Mouse (Mus musculus) MEL (cell line): ENCODE results near the gene Ms4a4a. TPM values are rescaled to one million over a fixed set of nuclear protein-coding genes. Genes with fewer than 3 reads are reported as not detected.

Experiments
- DNase-seq: peaks from one replicate; pipeline ENCODE4 v3.0.0; 2011; ENCODE audit warnings: low read depth, low spot score
- H3K27ac ChIP-seq: 2 replicates; pipeline ENCODE4 v1.5.1; 2012; ENCODE audit warnings: low read depth, mild to moderate bottlenecking, control low read depth, low read length, moderate library complexity; ENCODE audit not compliant: control insufficient read depth
- H3K27me3 ChIP-seq, 2 experiments: fragments of 150-350 bp in 1 of 2; sonication (generic) in 1 of 2; 2 replicates each; pipeline ENCODE4 v1.6.1; 2012; ENCODE audit warnings: low read length in 2 of 2, mild to moderate bottlenecking in 2 of 2, improper control_type of control experiment in 1 of 2, moderate library complexity in 1 of 2; ENCODE audit not compliant: insufficient read depth in 2 of 2, control insufficient read depth in 1 of 2
- H3K36me3 ChIP-seq, 2 experiments: 2 replicates each; pipeline ENCODE4 v1.6.1; 2012 to 2014; ENCODE audit warnings: low read length in 2 of 2, improper control_type of control experiment in 1 of 2, inconsistent platforms in 1 of 2, mild to moderate bottlenecking in 1 of 2; ENCODE audit not compliant: insufficient read depth in 2 of 2, control insufficient read depth in 1 of 2
- H3K4me1 ChIP-seq, 2 experiments: fragments of 150-350 bp in 1 of 2; sonication (generic) in 1 of 2; 2 replicates each; pipeline ENCODE4 v1.6.1; 2012; ENCODE audit warnings: low read length in 2 of 2, improper control_type of control experiment in 1 of 2, mild to moderate bottlenecking in 1 of 2; ENCODE audit not compliant: insufficient read depth in 2 of 2, control insufficient read depth in 1 of 2
- H3K4me3 ChIP-seq, 2 experiments: fragments of 150-350 bp in 1 of 2; sonication (generic) in 1 of 2; 2 replicates each; pipeline ENCODE4 v1.5.1; 2012; ENCODE audit warnings: low read depth in 2 of 2, low read length in 2 of 2, mild to moderate bottlenecking in 2 of 2, moderate library complexity in 2 of 2, control low read depth in 1 of 2, improper control_type of control experiment in 1 of 2; ENCODE audit not compliant: control insufficient read depth in 1 of 2, insufficient read depth in 1 of 2
- H3K79me2 ChIP-seq: 2 replicates; pipeline ENCODE4 v1.6.1; 2012; ENCODE audit warnings: mild to moderate bottlenecking, low read length, moderate library complexity; ENCODE audit not compliant: control insufficient read depth, poor library complexity, insufficient read depth
- H3K9ac ChIP-seq: 2 replicates; pipeline ENCODE4 v1.6.1; 2012; ENCODE audit warnings: low read depth, mild to moderate bottlenecking, control low read depth, low read length, moderate library complexity; ENCODE audit not compliant: control insufficient read depth, poor library complexity, severe bottlenecking
- H3K9me3 ChIP-seq: fragments of 150-350 bp; sonication (generic); replicated peaks from 2 replicates; pipeline ENCODE4 v1.6.1; 2012; ENCODE audit warnings: mild to moderate bottlenecking, low read length, improper control_type of control experiment, moderate library complexity; ENCODE audit not compliant: insufficient read depth
- CHD1 ChIP-seq: IDR thresholded peaks from 2 replicates; pipeline ENCODE4 v1.6.1; 2012; ENCODE audit warnings: low read depth, mild to moderate bottlenecking, inconsistent platforms, low read length, improper control_type of control experiment
- CHD2 ChIP-seq: IDR thresholded peaks from 2 replicates; pipeline ENCODE4 v1.6.1; 2011; ENCODE audit warnings: low read length, improper control_type of control experiment
- CTCF ChIP-seq, 3 experiments: IDR thresholded peaks in 2 of 3; conservative IDR thresholded peaks in 1 of 3; 2 replicates each; pipeline ENCODE4 v1.5.1; 2011 to 2012; ENCODE audit warnings: low read length in 3 of 3, low read depth in 2 of 3, mild to moderate bottlenecking in 2 of 3, improper control_type of control experiment in 1 of 3, inconsistent platforms in 1 of 3, mixed read lengths in 1 of 3, moderate library complexity in 1 of 3; ENCODE audit not compliant: control insufficient read depth in 1 of 3, insufficient read depth in 1 of 3, poor library complexity in 1 of 3, severe bottlenecking in 1 of 3
- E2F4 ChIP-seq: IDR thresholded peaks from 2 replicates; pipeline ENCODE4 v1.6.1; 2011; ENCODE audit warnings: low read depth, low read length, improper control_type of control experiment, borderline replicate concordance
- ELF1 ChIP-seq: IDR thresholded peaks from 2 replicates; pipeline ENCODE4 v1.6.1; 2014; ENCODE audit warnings: low read depth, mild to moderate bottlenecking, inconsistent platforms, low read length, improper control_type of control experiment, moderate library complexity
- EP300 ChIP-seq, 2 experiments: IDR thresholded peaks; 2 replicates each; pipeline ENCODE4 v1.6.1; 2011; ENCODE audit warnings: improper control_type of control experiment in 2 of 2, low read length in 2 of 2, low read depth in 1 of 2, mild to moderate bottlenecking in 1 of 2
- ETS1 ChIP-seq: IDR thresholded peaks from 2 replicates; pipeline ENCODE4 v1.6.1; 2012; ENCODE audit warnings: low read depth, mild to moderate bottlenecking, inconsistent platforms, low read length, improper control_type of control experiment, moderate library complexity
- GABPA ChIP-seq: IDR thresholded peaks from 2 replicates; pipeline ENCODE4 v1.6.1; 2012; ENCODE audit warnings: low read depth, mild to moderate bottlenecking, inconsistent platforms, low read length, improper control_type of control experiment, moderate library complexity
- HCFC1 ChIP-seq: IDR thresholded peaks from 2 replicates; pipeline ENCODE4 v1.6.1; 2012; ENCODE audit warnings: low read depth, mild to moderate bottlenecking, inconsistent platforms, low read length, improper control_type of control experiment, moderate library complexity
- JUND ChIP-seq: IDR thresholded peaks from 2 replicates; pipeline ENCODE4 v1.6.1; 2011; ENCODE audit warnings: low read depth, mild to moderate bottlenecking, improper control_type of control experiment, low read length
- MAX ChIP-seq: IDR thresholded peaks from 2 replicates; pipeline ENCODE4 v1.6.1; 2011; ENCODE audit warnings: low read length, improper control_type of control experiment
- MAZ ChIP-seq: IDR thresholded peaks from 2 replicates; pipeline ENCODE4 v1.6.1; 2012; ENCODE audit warnings: low read depth, mild to moderate bottlenecking, inconsistent platforms, low read length, improper control_type of control experiment
- MEF2A ChIP-seq: IDR thresholded peaks from 2 replicates; pipeline ENCODE4 v1.6.1; 2014; ENCODE audit warnings: low read depth, mild to moderate bottlenecking, inconsistent platforms, low read length, improper control_type of control experiment; ENCODE audit not compliant: poor library complexity, insufficient replicate concordance, severe bottlenecking; ENCODE audit errors: extremely low read depth
- MXI1 ChIP-seq: IDR thresholded peaks from 2 replicates; pipeline ENCODE4 v1.6.1; 2011; ENCODE audit warnings: mild to moderate bottlenecking, low read depth, low read length, improper control_type of control experiment
- MYB ChIP-seq: IDR thresholded peaks from 2 replicates; pipeline ENCODE4 v1.6.1; 2011; ENCODE audit warnings: mild to moderate bottlenecking, low read depth, low read length, improper control_type of control experiment
- NELFE ChIP-seq: IDR thresholded peaks from 2 replicates; pipeline ENCODE4 v1.6.1; 2011; ENCODE audit warnings: low read depth, low read length, improper control_type of control experiment
- NRF1 ChIP-seq: IDR thresholded peaks from 2 replicates; pipeline ENCODE4 v1.6.1; 2014; ENCODE audit warnings: low read depth, mild to moderate bottlenecking, inconsistent platforms, low read length, improper control_type of control experiment, moderate library complexity; ENCODE audit not compliant: poor library complexity, insufficient read depth, severe bottlenecking
- POLR2A ChIP-seq, 2 experiments: IDR thresholded peaks; 2 replicates each; pipeline ENCODE4 v1.6.1; 2011 to 2012; ENCODE audit warnings: low read length in 2 of 2, mild to moderate bottlenecking in 2 of 2, control low read depth in 1 of 2, improper control_type of control experiment in 1 of 2, low read depth in 1 of 2, moderate library complexity in 1 of 2; ENCODE audit not compliant: control insufficient read depth in 1 of 2, insufficient read depth in 1 of 2, poor library complexity in 1 of 2
- RCOR1 ChIP-seq: IDR thresholded peaks from 2 replicates; pipeline ENCODE4 v1.6.1; 2012; ENCODE audit warnings: low read depth, mild to moderate bottlenecking, inconsistent platforms, low read length, improper control_type of control experiment
- SIN3A ChIP-seq: IDR thresholded peaks from 2 replicates; pipeline ENCODE4 v1.6.1; 2012; ENCODE audit warnings: low read length, improper control_type of control experiment, inconsistent platforms
- SMC3 ChIP-seq: IDR thresholded peaks from 2 replicates; pipeline ENCODE4 v1.6.1; 2011; ENCODE audit warnings: low read depth, low read length, improper control_type of control experiment
- TAL1 ChIP-seq: IDR thresholded peaks from 2 replicates; pipeline ENCODE4 v1.6.1; 2012; ENCODE audit warnings: mild to moderate bottlenecking, inconsistent platforms, low read length, moderate library complexity, mixed read lengths
- TBP ChIP-seq: IDR thresholded peaks from 2 replicates; pipeline ENCODE4 v1.8.0; 2011; ENCODE audit warnings: low read depth, low read length, improper control_type of control experiment
- TCF12 ChIP-seq: IDR thresholded peaks from 2 replicates; pipeline ENCODE4 v1.6.1; 2014; ENCODE audit warnings: low read depth, mild to moderate bottlenecking, inconsistent platforms, low read length, improper control_type of control experiment, moderate library complexity
- USF2 ChIP-seq, 2 experiments: IDR thresholded peaks; 2 replicates each; pipeline ENCODE4 v1.6.1; 2011 to 2012; ENCODE audit warnings: improper control_type of control experiment in 2 of 2, low read length in 2 of 2, borderline replicate concordance in 1 of 2, inconsistent platforms in 1 of 2, low read depth in 1 of 2, mild to moderate bottlenecking in 1 of 2; ENCODE audit not compliant: insufficient read depth in 1 of 2
- ZC3H11A ChIP-seq: IDR thresholded peaks from 2 replicates; pipeline ENCODE4 v1.6.1; 2012; ENCODE audit warnings: low read depth, mild to moderate bottlenecking, inconsistent platforms, low read length, improper control_type of control experiment
- ZKSCAN1 ChIP-seq: IDR thresholded peaks from 2 replicates; pipeline ENCODE4 v1.6.1; 2012; ENCODE audit warnings: low read depth, mild to moderate bottlenecking, inconsistent platforms, low read length, improper control_type of control experiment, moderate library complexity
- ZMIZ1 ChIP-seq: IDR thresholded peaks from 2 replicates; pipeline ENCODE4 v1.6.1; 2012; ENCODE audit warnings: low read depth, mild to moderate bottlenecking, inconsistent platforms, low read length, improper control_type of control experiment, moderate library complexity
- polyA plus RNA-seq, 2 experiments: library from polyadenylated mRNA; stranded (reverse) in 1 of 2; unstranded in 1 of 2; fragments of >175 nt in 1 of 2; fragments of >200 nt in 1 of 2; gene quantifications; 2 replicates each; pipeline versions ENCODE4 v1.2.1 to v1.2.4; 2012; ENCODE audit warnings: low replicate concordance in 2 of 2, low read depth in 1 of 2; ENCODE audit not compliant: insufficient read length in 2 of 2, insufficient read depth in 1 of 2, missing spikeins in 1 of 2
- total RNA-seq: library from RNA; depleted of rRNA; stranded (reverse); fragments of 300-350 nt; gene quantifications from 2 replicates; pipeline ENCODE4 v1.2.3, GENCODE M21; 2012

The Ms4a4a gene
- total and polyA plus RNA-seq, 3 experiments = not detected

DNA sequence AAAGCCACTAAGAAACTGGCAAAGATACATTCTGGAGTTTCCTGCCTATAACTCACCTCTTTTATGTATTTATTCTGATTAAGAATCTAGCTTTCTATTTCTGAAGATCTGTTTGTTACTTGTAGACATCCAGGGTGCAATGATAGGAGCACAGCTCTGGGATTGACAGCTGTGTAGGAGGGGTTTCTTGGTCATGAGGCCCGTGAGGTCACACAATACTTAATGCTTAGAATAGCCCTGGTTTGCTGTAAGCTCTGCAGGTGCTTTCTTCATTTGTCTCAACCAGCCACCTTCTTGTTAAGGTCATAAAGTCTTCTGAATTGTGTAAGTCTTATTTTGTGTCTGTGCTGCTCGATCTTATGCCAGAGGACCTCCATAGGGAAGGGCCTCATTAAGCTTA, 13.6 kb downstream of the Ms4a4a start:
- no peak for TF ChIP-seq TCF12
- no peak for TF ChIP-seq HCFC1
- TF ChIP-seq POLR2A (IDR thresholded peaks at IDR 0.05; ENCODE audit: control insufficient read depth in 1 of 2, insufficient read depth in 1 of 2, low read depth in 1 of 2, low read length in 2 of 2, poor library complexity in 1 of 2) = no peak
- TF ChIP-seq SMC3 = no peak
- TF ChIP-seq CHD2 = no peak
- TF ChIP-seq EP300 (IDR thresholded peaks at IDR 0.05; ENCODE audit: low read depth in 1 of 2, low read length in 2 of 2) = no peak
- no peak for TF ChIP-seq RCOR1
- TF ChIP-seq CTCF (IDR thresholded peaks at IDR 0.05 in 2 of 3, conservative IDR thresholded peaks at IDR 0.05 in 1 of 3; ENCODE audit: control insufficient read depth in 1 of 3, insufficient read depth in 1 of 3, low read depth in 2 of 3, low read length in 3 of 3, poor library complexity in 1 of 3, severe bottlenecking in 1 of 3) = no peak
- TF ChIP-seq SIN3A = no peak
- no peak for TF ChIP-seq JUND
- TF ChIP-seq ZKSCAN1 = no peak
- TF ChIP-seq USF2 (IDR thresholded peaks at IDR 0.05; ENCODE audit: borderline replicate concordance in 1 of 2, insufficient read depth in 1 of 2, low read depth in 1 of 2, low read length in 2 of 2) = no peak
- no peak for TF ChIP-seq ZMIZ1
- no peak for TF ChIP-seq MYB
- TF ChIP-seq ELF1 = no peak
- no peak for TF ChIP-seq MAX
- TF ChIP-seq TAL1 = no peak
- no peak for TF ChIP-seq ZC3H11A
- TF ChIP-seq ETS1 = no peak
- no peak for TF ChIP-seq TBP
- H3K9me3 ChIP-seq = no peaks in the 10 kb centered on the region
- no peaks in the 10 kb centered on the region; a peak in 2 of 4 replicates for H3K27me3 ChIP-seq
- H3K4me1 ChIP-seq = no peaks in the 10 kb centered on the region
- no peak overlapping the region for H3K4me3 ChIP-seq
- H3K9ac ChIP-seq = no peak overlapping the region
- H3K36me3 ChIP-seq = no peaks in the 10 kb centered on the region
- no peak for DNase-seq
- H3K27ac ChIP-seq = no peak overlapping the region
- H3K79me2 ChIP-seq = no peaks in the 10 kb centered on the region

- H3K27me3 ChIP-seq = no peaks in the 10 kb centered on the region
- no peak overlapping the region for H3K27ac ChIP-seq
- H3K4me3 ChIP-seq = no peak overlapping the region
- no peaks in the 10 kb centered on the region for H3K79me2 ChIP-seq
- H3K36me3 ChIP-seq = no peaks in the 10 kb centered on the region
- TF ChIP-seq E2F4 (no peak), TBP (no peak), ELF1 (no peak), MXI1 (no peak), GABPA (no peak), MAZ (no peak), NELFE (no peak), ETS1 (no peak), MEF2A (no peak), CHD1 (no peak), HCFC1 (no peak), SMC3 (no peak), JUND (no peak), CHD2 (no peak), NRF1 (no peak)
- no peaks in the 10 kb centered on the region for H3K4me1 ChIP-seq
- no peak for DNase-seq
- H3K9ac ChIP-seq = no peak overlapping the region
- H3K9me3 ChIP-seq = no peaks in the 10 kb centered on the region
These were observed 20.4 kb downstream of the Ms4a4a start for GRCm38 (mm10) chr19:11395769-11396168.
